Comparison of ENCODE assay signal across 14 mouse cellular contexts in the genomic region with DNA sequence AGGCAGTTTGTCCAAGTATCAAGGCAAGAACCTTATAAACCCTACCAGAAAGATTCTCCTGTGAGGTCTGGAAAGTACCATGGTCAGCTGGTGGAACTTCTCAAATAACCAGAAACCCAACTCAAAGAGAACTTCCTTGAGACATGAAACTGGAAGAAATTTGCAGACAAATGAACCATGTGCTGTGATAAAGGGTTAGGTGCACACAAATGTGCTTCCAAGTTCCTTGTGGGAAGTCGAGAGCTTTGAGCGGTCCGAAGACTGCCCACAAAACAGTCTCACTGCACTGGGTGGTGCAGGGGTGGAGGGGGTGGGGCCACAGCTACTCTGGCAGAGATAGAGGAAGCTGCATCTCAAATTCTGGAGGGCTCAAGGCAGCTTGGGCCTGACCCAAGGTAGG.
A peak's percentile ranks its signal among the peaks of the same experiment; 100 is the strongest.
DNase-seq lines count a peak whose midpoint lies in the region; ATAC-seq and TF ChIP-seq lines count a peak whose summit lies in the region.
"Had no signal": no experiment of that assay in that cellular context is flagged by ENCODE, and none has a peak within 500 bp of the region (broad histone marks: within the 10 kb centered on the region; RNA-seq: fewer than 3 reads in every experiment).

No protein-coding gene starts in this region.

- no peaks in the 10 kb centered on the region for H3K9me3 ChIP-seq in lung, postnatal 0 days (ENCODE audit: low read length)
- H3K9me3 ChIP-seq: forebrain, embryonic 10.5 days; limb, embryonic 13.5 days; midbrain, embryonic 12.5 days; neural tube, embryonic 15.5 days had no signal

- H3K9ac ChIP-seq in lung, postnatal 0 days (replicated peaks; ENCODE audit: low read depth) = no peak overlapping the region
- H3K9ac ChIP-seq: limb, embryonic 13.5 days; midbrain, embryonic 12.5 days; neural tube, embryonic 15.5 days had no signal

- no peaks in the 10 kb centered on the region for H3K4me1 ChIP-seq in lung, postnatal 0 days (ENCODE audit: insufficient read depth, low read depth, low read length)

- peak; percentile 16; the same call in 1 of the 2 replicates for ATAC-seq in lung, postnatal 0 days
- peak; percentile 74 to 75 for ATAC-seq in hematopoietic stem cell, adult 5-6 weeks (replicated peaks in 1 of 2; ENCODE audit: insufficient read depth in 1 of 2, low FRiP score in 2 of 2, low TSS enrichment in 1 of 2, low read depth in 1 of 2, poor library complexity in 2 of 2, severe bottlenecking in 2 of 2)
- ATAC-seq in megakaryocyte, adult 5-6 weeks (ENCODE audit: poor library complexity, severe bottlenecking) = peak; percentile 94
- no peak for ATAC-seq in erythroid progenitor cell, adult 5-6 weeks (replicated peaks; ENCODE audit: low FRiP score, poor library complexity, severe bottlenecking)

- TF ChIP-seq CTCF in lung, postnatal 0 days (IDR thresholded peaks at IDR 0.05) = no peak

- H3K27me3 ChIP-seq in lung, postnatal 0 days (replicated peaks; ENCODE audit: insufficient read depth, low read length) = no peaks in the 10 kb centered on the region
- H3K27me3 ChIP-seq: limb, embryonic 13.5 days; neural tube, embryonic 15.5 days had no signal

- no peak overlapping the region for H3K4me2 ChIP-seq in lung, postnatal 0 days (replicated peaks; ENCODE audit: low read depth, low read length)
- H3K4me2 ChIP-seq: limb, embryonic 13.5 days; midbrain, embryonic 12.5 days; neural tube, embryonic 15.5 days had no signal

- no peak for TF ChIP-seq EP300 in lung, postnatal 0 days (IDR thresholded peaks at IDR 0.05)

- no peak overlapping the region for H3K4me3 ChIP-seq in lung, postnatal 0 days (ENCODE audit: low read depth, low read length)
- H3K4me3 ChIP-seq: forebrain, embryonic 10.5 days; limb, embryonic 13.5 days; midbrain, embryonic 12.5 days; neural tube, embryonic 15.5 days had no signal

- DNase-seq in lung, postnatal 0 days (ENCODE audit: low spot score) = no peak
- DNase-seq in lung, adult 18-20 months = no peak
- DNase-seq in urinary bladder, postnatal 14 days (ENCODE audit: low spot score) = no peak
- no peak for DNase-seq in Muller cell, postnatal 12 days (ENCODE audit: inconsistent ontology term)
- DNase-seq: heart, postnatal 14 days; kidney, adult 18-20 months; thymus, adult 2 months had no signal

- 63% methylated on average over 3 of the region's 3 CpGs for WGBS in lung, postnatal 0 days

- no peak overlapping the region for H3K27ac ChIP-seq in lung, postnatal 0 days (ENCODE audit: low read length)
- H3K27ac ChIP-seq: limb, embryonic 13.5 days; midbrain, embryonic 12.5 days; neural tube, embryonic 15.5 days had no signal

- no peaks in the 10 kb centered on the region for H3K36me3 ChIP-seq in lung, postnatal 0 days (ENCODE audit: insufficient read depth, low read length)
- H3K36me3 ChIP-seq: forebrain, embryonic 10.5 days; limb, embryonic 13.5 days; midbrain, embryonic 12.5 days; neural tube, embryonic 15.5 days had no signal
